Mouse (Mus musculus) liver, adult 2 months (tissue): Measurements from ENCODE around the gene Selenop.

ENCODE experiments used
- CTCF ChIP-seq: fragments of 200-500 bp; IDR thresholded peaks from 2 replicates; pipeline ENCODE4 v1.5.1; 2011; ENCODE audit warnings: low read depth, low read length, control low read depth
- POLR2A ChIP-seq: fragments of 200-500 bp; IDR thresholded peaks from 2 replicates; pipeline ENCODE4 v1.6.1; 2011; ENCODE audit warnings: low read length, control low read depth; ENCODE audit not compliant: insufficient read depth; ENCODE audit errors: extremely low read depth

GRCm38 (mm10) chr15:3300361-3301100 lies 32.2 kb downstream of the Selenop start:
- TF ChIP-seq POLR2A: no peak
- TF ChIP-seq CTCF: no peak
